Mouse (Mus musculus): ENCODE data around the gene Hnrnpdl.
A peak's percentile ranks its signal among the peaks of the same experiment; 100 is the strongest.

The Hnrnpdl gene

GRCm38 (mm10) chr5:100039602-100040142 is at the start of gene Hnrnpdl, which contains the start of gene Enoph1:
TSS of gene Hnrnpdl (minus strand) at chr5:100039664.
TSS of gene Enoph1 (plus strand) at chr5:100039985.
- peak; percentile 96 for DNase-seq (ENCODE audit: low spot score)

GRCm38 (mm10) chr5:100085097-100085496 is 45.6 kb upstream of the Hnrnpdl start:
- DNase-seq (ENCODE audit: low spot score): no peak

GRCm38 (mm10) chr5:100083953-100084562 is 44.6 kb upstream of the Hnrnpdl start:
- no peak for DNase-seq (ENCODE audit: low spot score)

GRCm38 (mm10) chr5:100082006-100082405 is 42.5 kb upstream of the Hnrnpdl start:
- DNase-seq (ENCODE audit: low spot score): no peak

- DNase-seq (ENCODE audit: low spot score): no peak
Measured at GRCm38 (mm10) chr5:100079931-100080275, 40.4 kb upstream of the Hnrnpdl start.

GRCm38 (mm10) chr5:100079040-100079930 is 39.8 kb upstream of the Hnrnpdl start:
- peak; percentile 54 for DNase-seq (ENCODE audit: low spot score)

- no peak for DNase-seq (ENCODE audit: low spot score)
Measured at GRCm38 (mm10) chr5:100074571-100074970, 35.1 kb upstream of the Hnrnpdl start.

- no peak for DNase-seq (ENCODE audit: low spot score)
Measured at GRCm38 (mm10) chr5:100072557-100072956, 33.1 kb upstream of the Hnrnpdl start.

GRCm38 (mm10) chr5:100071541-100071940 is 32.1 kb upstream of the Hnrnpdl start:
- DNase-seq (ENCODE audit: low spot score): no peak

- DNase-seq (ENCODE audit: low spot score): peak; percentile 91
Measured at GRCm38 (mm10) chr5:100070255-100070654, 30.8 kb upstream of the Hnrnpdl start.

- DNase-seq (ENCODE audit: low spot score): no peak
Measured at GRCm38 (mm10) chr5:100069526-100069925, 30.1 kb upstream of the Hnrnpdl start.

GRCm38 (mm10) chr5:100067579-100067978 is 28.1 kb upstream of the Hnrnpdl start:
- no peak for DNase-seq (ENCODE audit: low spot score)

- peak; percentile 61 for DNase-seq (ENCODE audit: low spot score)
Measured at GRCm38 (mm10) chr5:100060876-100061275, 21.4 kb upstream of the Hnrnpdl start.

GRCm38 (mm10) chr5:100059326-100059725 is 19.9 kb upstream of the Hnrnpdl start:
- DNase-seq (ENCODE audit: low spot score): no peak

GRCm38 (mm10) chr5:100058729-100059128 is 19.3 kb upstream of the Hnrnpdl start:
- DNase-seq (ENCODE audit: low spot score): no peak

- no peak for DNase-seq (ENCODE audit: low spot score)
Measured at GRCm38 (mm10) chr5:100057461-100058209, 18.2 kb upstream of the Hnrnpdl start.

- DNase-seq (ENCODE audit: low spot score): no peak
Measured at GRCm38 (mm10) chr5:100055866-100056369, 16.5 kb upstream of the Hnrnpdl start.

- no peak for DNase-seq (ENCODE audit: low spot score)
Measured at GRCm38 (mm10) chr5:100054807-100055547, 15.5 kb upstream of the Hnrnpdl start.

GRCm38 (mm10) chr5:100052728-100053127 is 13.3 kb upstream of the Hnrnpdl start:
- no peak for DNase-seq (ENCODE audit: low spot score)

- DNase-seq (ENCODE audit: low spot score): no peak
Measured at GRCm38 (mm10) chr5:100049904-100050303, 10.4 kb upstream of the Hnrnpdl start.

GRCm38 (mm10) chr5:100047871-100048270 is 8.4 kb upstream of the Hnrnpdl start:
- no peak for DNase-seq (ENCODE audit: low spot score)
